Mouse (Mus musculus): Measurements from ENCODE around the gene Nos1ap. TPM values are rescaled to one million over a fixed set of nuclear protein-coding genes. Genes with fewer than 3 reads are reported as not detected.

Nos1ap gene
- polyA plus RNA-seq, 1 experiment from 2014 or later: 6.8 TPM

- no peak for TF ChIP-seq CTCF (IDR thresholded peaks at IDR 0.05; ENCODE audit: low read depth)
- TF ChIP-seq EP300 (optimal IDR thresholded peaks at IDR 0.05): no peak
- Histone ChIP-seq H3K9ac (ENCODE audit: low read length) (no peak overlapping the region), H3K36me3 (ENCODE audit: control insufficient read depth, insufficient read depth, low read length) (no peaks in the 10 kb centered on the region), H3K27me3 (ENCODE audit: control insufficient read depth, insufficient read depth, low read length) (no peaks in the 10 kb centered on the region), H3K4me3 (ENCODE audit: low read depth, low read length) (no peak overlapping the region), H3K27ac (replicated peaks) (no peak overlapping the region), H3K4me2 (replicated peaks; ENCODE audit: low read depth) (no peak overlapping the region), H3K9me3 (ENCODE audit: control insufficient read depth, low read length) (no peaks in the 10 kb centered on the region), H3K4me1 (replicated peaks; ENCODE audit: control insufficient read depth, insufficient read depth) (no peaks in the 10 kb centered on the region)
- 0 out of 2 replicates have a peak, but pooled peaks have one; percentile 40 for ATAC-seq (ENCODE audit: low FRiP score, low TSS enrichment)
- 60% methylated on average over 3 of the region's 3 CpGs for WGBS
- no peak for DNase-seq (ENCODE audit: low spot score)
Observed at GRCm38 (mm10) chr1:170610289-170610688, 20.6 kb upstream of the Nos1ap start.

DNA sequence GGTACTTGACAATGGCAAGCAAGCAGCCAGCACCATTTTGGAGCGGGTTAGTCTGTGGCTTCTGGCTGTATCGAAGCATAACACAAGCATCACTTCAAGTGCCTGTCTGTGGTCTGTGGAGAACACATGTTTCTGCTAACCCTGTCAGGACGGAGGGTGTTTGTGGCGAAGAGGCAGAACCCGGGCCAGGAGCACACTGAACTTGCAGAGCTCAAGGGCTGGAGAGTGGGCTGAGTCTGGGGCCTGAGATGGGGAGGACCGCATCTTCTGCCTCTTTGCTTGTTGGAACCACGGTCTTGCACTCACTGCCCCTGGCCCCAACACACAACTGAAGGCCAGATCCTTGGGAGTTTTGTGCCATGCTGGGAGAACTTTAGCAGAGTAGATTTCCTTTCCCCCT is 20.2 kb upstream of the Nos1ap start:
- H3K36me3 ChIP-seq (ENCODE audit: control insufficient read depth, insufficient read depth, low read length): no peaks in the 10 kb centered on the region
- no peak overlapping the region for H3K27ac ChIP-seq (replicated peaks)
- WGBS: 63% methylated on average over 7 of the region's 7 CpGs
- ATAC-seq (ENCODE audit: low FRiP score, low TSS enrichment): no peak
- no peaks in the 10 kb centered on the region for H3K4me1 ChIP-seq (replicated peaks; ENCODE audit: control insufficient read depth, insufficient read depth)
- no peak for DNase-seq (ENCODE audit: low spot score)
- H3K4me3 ChIP-seq (ENCODE audit: low read depth, low read length): no peak overlapping the region
- no peaks in the 10 kb centered on the region for H3K27me3 ChIP-seq (ENCODE audit: control insufficient read depth, insufficient read depth, low read length)
- no peak overlapping the region for H3K9ac ChIP-seq (ENCODE audit: low read length)
- H3K4me2 ChIP-seq (replicated peaks; ENCODE audit: low read depth): no peak overlapping the region
- H3K9me3 ChIP-seq (ENCODE audit: control insufficient read depth, low read length): no peaks in the 10 kb centered on the region
- no peak for TF ChIP-seq EP300 (optimal IDR thresholded peaks at IDR 0.05)
- no peak for TF ChIP-seq CTCF (IDR thresholded peaks at IDR 0.05; ENCODE audit: low read depth)

GRCm38 (mm10) chr1:170608461-170609071 is 18.9 kb upstream of the Nos1ap start:
- no peak overlapping the region for H3K4me3 ChIP-seq (ENCODE audit: low read depth, low read length)
- no peaks in the 10 kb centered on the region for H3K9me3 ChIP-seq (ENCODE audit: control insufficient read depth, low read length)
- TF ChIP-seq CTCF (IDR thresholded peaks at IDR 0.05; ENCODE audit: low read depth): no peak
- no peak for TF ChIP-seq EP300 (optimal IDR thresholded peaks at IDR 0.05)
- no peak overlapping the region for H3K27ac ChIP-seq (replicated peaks)
- H3K4me2 ChIP-seq (replicated peaks; ENCODE audit: low read depth): no peak overlapping the region
- no peaks in the 10 kb centered on the region for H3K36me3 ChIP-seq (ENCODE audit: control insufficient read depth, insufficient read depth, low read length)
- no peaks in the 10 kb centered on the region for H3K27me3 ChIP-seq (ENCODE audit: control insufficient read depth, insufficient read depth, low read length)
- WGBS: 53% methylated on average over 3 of the region's 3 CpGs
- H3K4me1 ChIP-seq (replicated peaks; ENCODE audit: control insufficient read depth, insufficient read depth): no peaks in the 10 kb centered on the region
- no peak overlapping the region for H3K9ac ChIP-seq (ENCODE audit: low read length)
- no peak for DNase-seq (ENCODE audit: low spot score)
- no peak for ATAC-seq (ENCODE audit: low FRiP score, low TSS enrichment)

GRCm38 (mm10) chr1:170607231-170607917 is 17.7 kb upstream of the Nos1ap start:
- DNase-seq (ENCODE audit: low spot score) (no peak), ATAC-seq (ENCODE audit: low FRiP score, low TSS enrichment) (no peak)
- H3K36me3 ChIP-seq (ENCODE audit: control insufficient read depth, insufficient read depth, low read length): no peaks in the 10 kb centered on the region
- no peak overlapping the region for H3K27ac ChIP-seq (replicated peaks)
- TF ChIP-seq EP300 (optimal IDR thresholded peaks at IDR 0.05): no peak
- TF ChIP-seq CTCF (IDR thresholded peaks at IDR 0.05; ENCODE audit: low read depth): no peak
- no peaks in the 10 kb centered on the region for H3K27me3 ChIP-seq (ENCODE audit: control insufficient read depth, insufficient read depth, low read length)
- H3K4me3 ChIP-seq (ENCODE audit: low read depth, low read length): no peak overlapping the region
- H3K9me3 ChIP-seq (ENCODE audit: control insufficient read depth, low read length): no peaks in the 10 kb centered on the region
- H3K4me2 ChIP-seq (replicated peaks; ENCODE audit: low read depth): no peak overlapping the region
- WGBS: 80% methylated on average over 8 of the region's 8 CpGs
- H3K9ac ChIP-seq (ENCODE audit: low read length): no peak overlapping the region
- H3K4me1 ChIP-seq (replicated peaks; ENCODE audit: control insufficient read depth, insufficient read depth): no peaks in the 10 kb centered on the region

- no peak overlapping the region for H3K27ac ChIP-seq (replicated peaks)
Observed at GRCm38 (mm10) chr1:170605228-170606001, 15.8 kb upstream of the Nos1ap start.

More at GRCm38 (mm10) chr1:170605228-170606001, 15.8 kb upstream of the Nos1ap start:
- H3K4me1 ChIP-seq (replicated peaks; ENCODE audit: control insufficient read depth, insufficient read depth): no peaks in the 10 kb centered on the region
- H3K27me3 ChIP-seq (ENCODE audit: control insufficient read depth, insufficient read depth, low read length): no peaks in the 10 kb centered on the region
- H3K9ac ChIP-seq (ENCODE audit: low read length): no peak overlapping the region
- 47% methylated on average over 21 of the region's 21 CpGs for WGBS
- ATAC-seq (ENCODE audit: low FRiP score, low TSS enrichment) (no peak; the same call in 1 of the 2 replicates), DNase-seq (ENCODE audit: low spot score) (no peak)
- H3K9me3 ChIP-seq (ENCODE audit: control insufficient read depth, low read length): no peaks in the 10 kb centered on the region
- no peaks in the 10 kb centered on the region for H3K36me3 ChIP-seq (ENCODE audit: control insufficient read depth, insufficient read depth, low read length)
- H3K4me3 ChIP-seq (ENCODE audit: low read depth, low read length): no peak overlapping the region
- H3K4me2 ChIP-seq (replicated peaks; ENCODE audit: low read depth): no peak overlapping the region
- no peak for TF ChIP-seq EP300 (optimal IDR thresholded peaks at IDR 0.05)
- no peak for TF ChIP-seq CTCF (IDR thresholded peaks at IDR 0.05; ENCODE audit: low read depth)
